Mouse (Mus musculus): ENCODE measurements around the gene St3gal2. TPM values are rescaled to one million over a fixed set of nuclear protein-coding genes. Genes with fewer than 3 reads are reported as not detected.

St3gal2 gene
- polyA plus RNA-seq, 2 experiments = 9.6 to 11.7 TPM

DNA sequence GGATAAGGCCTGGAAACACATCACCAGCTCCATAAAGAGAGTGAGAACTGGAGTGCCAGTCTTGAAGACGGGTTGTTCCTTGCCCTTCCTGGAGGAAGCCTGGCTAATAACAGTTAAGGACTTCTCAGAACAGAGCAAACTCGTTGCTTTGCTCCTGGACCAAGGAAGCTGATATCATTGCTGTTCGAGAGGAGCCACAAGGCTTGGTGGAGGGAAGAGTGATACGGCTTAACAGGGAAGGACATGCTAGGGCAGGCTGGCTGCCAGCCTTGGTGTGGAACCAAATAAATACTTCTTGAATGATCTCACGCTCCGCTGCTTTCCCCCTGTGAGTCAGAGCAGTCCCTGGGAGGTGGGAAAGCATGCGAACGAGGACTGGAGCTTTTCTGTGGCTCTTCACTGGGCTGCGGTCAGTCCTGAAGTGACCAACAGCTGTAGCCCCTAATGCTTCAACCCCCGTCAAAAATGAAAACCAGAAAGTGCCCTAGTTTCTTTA, 21.8 kb downstream of the St3gal2 start:
- DNase-seq (ENCODE audit: low read depth in 3 of 3, low spot score in 3 of 3) = no peak
- WGBS (ENCODE audit: insufficient replicate concordance) = 63% methylated on average over 10 of the region's 10 CpGs
- H3K4me3 ChIP-seq (ENCODE audit: insufficient read depth in 1 of 2, low read depth in 2 of 2, low read length in 2 of 2) = no peak overlapping the region
- no peak for TF ChIP-seq CTCF (IDR thresholded peaks at IDR 0.05; ENCODE audit: low read depth)
- no peak for TF ChIP-seq EP300 (IDR thresholded peaks at IDR 0.05; ENCODE audit: low read depth)
- peaks cover 6 to 39% of the 10 kb centered on the region in 2 experiments for H3K4me1 ChIP-seq (replicated peaks; ENCODE audit: control insufficient read depth in 2 of 2, insufficient read depth in 2 of 2, low read length in 1 of 2)
- no peak for ATAC-seq (ENCODE audit: insufficient read depth)
- H3K27ac ChIP-seq = no peak overlapping the region
- no peak overlapping the region for H3K4me2 ChIP-seq (ENCODE audit: low read depth)
- H3K27me3 ChIP-seq (ENCODE audit: control insufficient read depth, insufficient read depth, low read length) = no peaks in the 10 kb centered on the region
- no peaks in the 10 kb centered on the region; the same call in 1 of the 2 replicates for H3K36me3 ChIP-seq (replicated peaks; ENCODE audit: control insufficient read depth, insufficient read depth, low read depth)
- H3K9ac ChIP-seq (replicated peaks) = no peak overlapping the region
- no peaks in the 10 kb centered on the region for H3K9me3 ChIP-seq (ENCODE audit: control insufficient read depth, low read length)

DNA sequence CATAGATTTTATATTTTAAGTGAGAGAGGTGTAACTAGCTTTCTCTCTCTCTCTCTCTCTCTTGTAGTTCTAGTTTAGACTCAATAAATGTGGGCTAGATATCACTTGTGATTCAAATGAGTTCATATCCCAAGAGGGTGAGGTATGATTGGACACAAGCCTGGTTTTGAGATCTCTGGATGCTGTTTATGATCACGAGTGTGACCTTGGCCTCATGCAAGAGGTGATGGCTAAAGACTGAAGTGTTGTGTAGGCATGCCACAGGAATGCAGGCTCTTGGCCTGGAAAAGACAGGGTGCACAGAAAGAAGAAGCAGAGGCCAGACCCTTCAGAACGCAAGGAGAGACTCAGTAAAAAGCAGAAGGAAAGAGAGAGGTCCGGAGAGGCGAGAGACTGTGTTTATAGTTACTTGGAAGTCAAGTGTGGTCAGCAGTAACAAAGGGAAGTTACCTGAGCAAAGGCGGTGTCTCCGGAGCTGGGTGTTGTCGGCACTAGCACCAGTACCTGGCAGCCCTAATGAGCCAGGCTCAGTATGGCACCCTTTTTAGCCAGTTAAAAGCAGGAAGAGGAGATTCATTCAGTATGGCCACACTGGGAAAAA, 24.7 kb downstream of the St3gal2 start:
- H3K9me3 ChIP-seq (ENCODE audit: control insufficient read depth, low read length) = no peaks in the 10 kb centered on the region
- H3K4me3 ChIP-seq (ENCODE audit: insufficient read depth in 1 of 2, low read depth in 2 of 2, low read length in 2 of 2) = no peak overlapping the region
- DNase-seq (ENCODE audit: low read depth in 3 of 3, low spot score in 3 of 3) (no peak), ATAC-seq (ENCODE audit: insufficient read depth) (no peak)
- H3K4me2 ChIP-seq (ENCODE audit: low read depth) = no peak overlapping the region
- H3K27ac ChIP-seq = no peak overlapping the region
- peaks cover 0 to 25% of the 10 kb centered on the region in 2 experiments; a peak in 3 of 4 replicates for H3K4me1 ChIP-seq (replicated peaks; ENCODE audit: control insufficient read depth in 2 of 2, insufficient read depth in 2 of 2, low read length in 1 of 2)
- H3K27me3 ChIP-seq (ENCODE audit: control insufficient read depth, insufficient read depth, low read length) = no peaks in the 10 kb centered on the region
- 23% methylated on average over 7 of the region's 7 CpGs for WGBS (ENCODE audit: insufficient replicate concordance)
- H3K9ac ChIP-seq (replicated peaks) = no peak overlapping the region
- TF ChIP-seq CTCF (IDR thresholded peaks at IDR 0.05; ENCODE audit: low read depth) (no peak), EP300 (IDR thresholded peaks at IDR 0.05; ENCODE audit: low read depth) (no peak)
- H3K36me3 ChIP-seq (replicated peaks; ENCODE audit: control insufficient read depth, insufficient read depth, low read depth) = peaks cover 2% of the 10 kb centered on the region; the same call in 1 of the 2 replicates

DNA sequence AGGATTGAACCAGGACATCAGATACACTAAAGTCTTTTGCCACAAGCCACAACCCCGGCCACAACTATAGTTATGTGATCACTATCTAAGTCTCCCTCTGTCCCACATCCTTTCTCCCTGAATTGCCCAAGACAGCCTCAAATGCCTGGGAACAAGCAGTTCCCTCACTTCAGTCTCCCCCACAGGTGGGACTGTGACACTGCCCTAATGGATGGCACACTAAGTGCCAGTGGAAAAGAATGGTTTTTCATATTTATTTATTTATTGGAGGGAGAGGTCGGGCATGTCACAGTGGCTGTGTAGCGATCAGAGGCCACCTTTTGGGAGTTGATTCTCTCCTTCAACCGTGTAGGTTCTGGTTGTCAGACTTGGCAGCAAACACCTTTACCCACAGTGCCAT, 26.0 kb downstream of the St3gal2 start:
- no peak for DNase-seq (ENCODE audit: low read depth in 3 of 3, low spot score in 3 of 3)
- H3K4me1 ChIP-seq (replicated peaks; ENCODE audit: control insufficient read depth in 2 of 2, insufficient read depth in 2 of 2, low read length in 1 of 2) = peaks cover 0 to 17% of the 10 kb centered on the region in 2 experiments; a peak in 2 of 4 replicates

DNA sequence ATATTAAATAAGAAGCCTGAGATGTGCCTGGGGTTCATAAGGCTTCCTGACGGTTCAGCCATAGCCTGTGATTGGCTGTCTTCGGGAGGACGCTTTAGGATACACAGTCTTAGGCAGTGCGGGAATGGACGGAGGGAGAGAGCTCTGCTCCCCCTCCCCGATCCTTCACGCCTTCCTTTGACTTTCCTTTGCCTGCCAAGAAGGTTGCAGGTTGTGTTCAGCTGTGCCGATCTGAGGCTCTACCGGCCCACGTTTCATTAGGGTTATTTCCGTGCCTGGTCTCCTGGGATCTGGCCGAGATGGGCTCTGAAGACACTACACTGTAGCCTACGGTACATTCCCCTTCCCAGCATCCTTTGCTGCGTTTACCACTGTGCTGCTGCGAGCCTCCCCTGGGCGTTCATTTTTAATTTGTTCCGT, 30.4 kb downstream of the St3gal2 start:
- Histone ChIP-seq H3K9ac (replicated peaks) (no peak overlapping the region), H3K4me1 (replicated peaks; ENCODE audit: control insufficient read depth in 2 of 2, insufficient read depth in 2 of 2, low read length in 1 of 2) (0 out of 4 replicates have a peak, but pooled peaks cover 0 to 3% of the 10 kb centered on the region in 2 experiments), H3K9me3 (ENCODE audit: control insufficient read depth, low read length) (no peaks in the 10 kb centered on the region), H3K27ac (no peak overlapping the region), H3K4me3 (ENCODE audit: insufficient read depth in 1 of 2, low read depth in 2 of 2, low read length in 2 of 2) (no peak overlapping the region), H3K36me3 (replicated peaks; ENCODE audit: control insufficient read depth, insufficient read depth, low read depth) (peaks cover 9% of the 10 kb centered on the region), H3K27me3 (ENCODE audit: control insufficient read depth, insufficient read depth, low read length) (no peaks in the 10 kb centered on the region), H3K4me2 (ENCODE audit: low read depth) (no peak overlapping the region)
- DNase-seq (ENCODE audit: low read depth in 3 of 3, low spot score in 3 of 3) (no peak), ATAC-seq (ENCODE audit: insufficient read depth) (no peak)
- no peak for TF ChIP-seq CTCF (IDR thresholded peaks at IDR 0.05; ENCODE audit: low read depth)
- TF ChIP-seq EP300 (IDR thresholded peaks at IDR 0.05; ENCODE audit: low read depth) = no peak
- 70% methylated on average over 17 of the region's 17 CpGs for WGBS (ENCODE audit: insufficient replicate concordance)

More for the DNA sequence above, 26.0 kb downstream of the St3gal2 start:
- Histone ChIP-seq H3K4me3 (ENCODE audit: insufficient read depth in 1 of 2, low read depth in 2 of 2, low read length in 2 of 2) (no peak overlapping the region), H3K9ac (replicated peaks) (no peak overlapping the region), H3K27me3 (ENCODE audit: control insufficient read depth, insufficient read depth, low read length) (no peaks in the 10 kb centered on the region), H3K9me3 (ENCODE audit: control insufficient read depth, low read length) (no peaks in the 10 kb centered on the region), H3K27ac (no peak overlapping the region), H3K4me2 (ENCODE audit: low read depth) (no peak overlapping the region), H3K36me3 (replicated peaks; ENCODE audit: control insufficient read depth, insufficient read depth, low read depth) (peaks cover 2% of the 10 kb centered on the region)
- TF ChIP-seq EP300 (IDR thresholded peaks at IDR 0.05; ENCODE audit: low read depth) (no peak), CTCF (IDR thresholded peaks at IDR 0.05; ENCODE audit: low read depth) (no peak)
- 38% methylated on average over 4 of the region's 4 CpGs for WGBS (ENCODE audit: insufficient replicate concordance)
- no peak for ATAC-seq (ENCODE audit: insufficient read depth)

DNA sequence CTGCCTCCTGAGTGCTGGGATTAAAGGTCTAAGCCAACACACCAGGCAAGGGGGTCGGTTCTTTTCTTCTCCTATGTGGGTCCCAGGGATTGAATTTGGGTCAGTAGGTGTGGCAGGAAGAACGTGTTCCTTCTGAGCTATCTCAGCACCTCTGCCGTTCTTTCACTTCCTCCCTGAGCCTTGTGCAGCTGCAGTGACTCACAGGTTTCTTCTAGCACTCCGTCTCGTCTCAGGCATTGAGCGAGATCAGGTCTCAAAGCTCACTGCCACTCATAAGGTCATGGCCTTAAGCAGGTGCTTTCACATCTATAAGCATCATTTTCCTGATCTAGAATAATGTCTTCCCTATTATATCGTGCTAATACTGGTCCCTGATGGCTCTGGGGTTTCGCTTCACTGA, 35.1 kb downstream of the St3gal2 start:
- WGBS (ENCODE audit: insufficient replicate concordance) = 45% methylated on average over 8 of the region's 8 CpGs
- Histone ChIP-seq H3K4me3 (ENCODE audit: insufficient read depth in 1 of 2, low read depth in 2 of 2, low read length in 2 of 2) (no peak overlapping the region), H3K27me3 (ENCODE audit: control insufficient read depth, insufficient read depth, low read length) (no peaks in the 10 kb centered on the region), H3K4me1 (replicated peaks; ENCODE audit: control insufficient read depth in 2 of 2, insufficient read depth in 2 of 2, low read length in 1 of 2) (no peaks in the 10 kb centered on the region), H3K36me3 (replicated peaks; ENCODE audit: control insufficient read depth, insufficient read depth, low read depth) (peaks cover 23% of the 10 kb centered on the region), H3K4me2 (ENCODE audit: low read depth) (no peak overlapping the region), H3K9me3 (ENCODE audit: control insufficient read depth, low read length) (no peaks in the 10 kb centered on the region), H3K9ac (replicated peaks) (no peak overlapping the region), H3K27ac (no peak overlapping the region)
- TF ChIP-seq EP300 (IDR thresholded peaks at IDR 0.05; ENCODE audit: low read depth) (no peak), CTCF (IDR thresholded peaks at IDR 0.05; ENCODE audit: low read depth) (no peak)
- ATAC-seq (ENCODE audit: insufficient read depth) = no peak
- no peak for DNase-seq (ENCODE audit: low read depth in 3 of 3, low spot score in 3 of 3)

Data from liver, embryonic 14.5 days (tissue).